Mouse (Mus musculus): ENCODE results near the gene Nav2. TPM values are rescaled to one million over a fixed set of nuclear protein-coding genes. Genes with fewer than 3 reads are reported as not detected.

The Nav2 gene
- polyA plus RNA-seq, 1 experiment = 28.3 TPM

- no peak for DNase-seq (ENCODE audit: low read depth)
- TF ChIP-seq POLR2A (IDR thresholded peaks at IDR 0.05; ENCODE audit: borderline replicate concordance, extremely low read depth, insufficient read depth, insufficient read length, poor library complexity, severe bottlenecking) (no peak), CTCF (IDR thresholded peaks at IDR 0.05; ENCODE audit: borderline replicate concordance, extremely low read depth, insufficient read depth, insufficient read length) (no peak)
Measured at GRCm38 (mm10) chr7:49415716-49416115, 507.2 kb downstream of the Nav2 start.

DNA sequence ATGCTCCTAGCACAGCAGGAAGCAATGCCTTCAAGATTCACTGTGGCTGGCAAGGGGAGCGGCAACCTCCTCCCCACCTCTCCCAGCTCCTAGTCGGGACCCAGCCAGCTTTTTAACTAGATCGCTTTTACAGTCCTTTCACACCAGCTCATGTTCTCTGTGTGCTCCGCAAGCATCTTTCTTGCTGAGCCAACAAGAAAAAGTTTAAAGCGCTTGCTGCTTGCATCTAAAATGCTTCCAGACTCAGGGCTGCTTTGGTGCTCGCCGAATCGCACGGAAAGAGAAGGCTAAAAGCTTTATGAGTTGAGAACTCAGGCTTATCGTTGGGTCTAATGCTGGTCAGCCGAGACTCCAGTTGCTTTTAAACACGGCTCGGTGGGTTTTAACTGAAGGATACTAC lies 510.3 kb downstream of the Nav2 start:
- TF ChIP-seq CTCF (IDR thresholded peaks at IDR 0.05; ENCODE audit: borderline replicate concordance, extremely low read depth, insufficient read depth, insufficient read length) (no peak), POLR2A (IDR thresholded peaks at IDR 0.05; ENCODE audit: borderline replicate concordance, extremely low read depth, insufficient read depth, insufficient read length, poor library complexity, severe bottlenecking) (no peak)
- no peak for DNase-seq (ENCODE audit: low read depth)

DNA sequence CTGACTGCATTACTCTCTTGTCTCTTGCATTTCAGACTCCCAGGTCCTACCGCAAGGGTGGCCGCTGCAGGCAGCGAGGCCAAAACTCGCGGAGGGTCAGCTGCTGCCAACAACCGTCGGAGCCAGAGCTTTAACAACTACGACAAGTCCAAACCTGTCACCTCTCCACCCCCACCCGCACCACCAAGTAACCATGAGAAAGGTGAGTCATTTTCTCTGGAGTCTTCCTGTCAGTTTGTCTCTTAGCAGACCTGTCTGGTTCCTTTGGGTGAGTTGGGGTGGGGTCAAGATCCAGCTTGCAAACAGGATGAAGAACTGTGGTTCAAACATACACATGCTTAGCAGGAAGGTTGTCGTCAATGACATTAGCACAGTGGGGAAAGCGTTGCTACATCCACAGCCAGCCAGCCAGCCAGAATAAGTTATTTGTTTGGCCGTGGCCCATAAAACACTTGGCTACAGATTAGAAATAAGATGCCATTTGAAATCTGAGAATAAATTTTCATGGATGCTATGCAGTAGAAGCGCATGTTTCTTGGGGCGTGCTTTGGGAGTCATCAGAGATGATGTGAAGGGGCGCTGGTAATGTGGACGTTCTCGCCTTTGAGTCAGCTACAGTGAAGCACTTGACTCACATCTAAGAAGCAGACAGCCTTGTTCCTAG lies 511.8 kb downstream of the Nav2 start:
- TF ChIP-seq CTCF (IDR thresholded peaks at IDR 0.05; ENCODE audit: borderline replicate concordance, extremely low read depth, insufficient read depth, insufficient read length) = no peak
- TF ChIP-seq POLR2A (IDR thresholded peaks at IDR 0.05; ENCODE audit: borderline replicate concordance, extremely low read depth, insufficient read depth, insufficient read length, poor library complexity, severe bottlenecking) = no peak
- no peak for DNase-seq (ENCODE audit: low read depth)

DNA sequence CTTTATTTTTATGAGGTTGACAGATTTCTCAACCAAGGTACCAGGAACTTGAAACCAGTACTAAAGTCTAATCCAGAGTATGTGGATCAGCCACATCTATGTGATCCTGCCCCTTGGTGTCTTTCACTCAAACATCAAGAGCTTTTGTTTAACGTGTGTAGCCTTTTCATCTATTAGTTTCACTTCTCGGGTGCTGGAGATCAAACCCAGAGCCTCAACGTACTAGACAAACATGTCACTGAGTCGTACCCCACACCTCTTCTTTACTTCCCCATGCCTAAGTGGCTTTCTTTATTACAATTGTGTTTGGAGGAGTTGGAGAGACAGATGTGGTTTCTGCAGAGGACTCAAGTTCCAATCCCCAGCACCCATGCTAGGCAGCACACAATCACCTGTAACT lies 512.7 kb downstream of the Nav2 start:
- no peak for TF ChIP-seq CTCF (IDR thresholded peaks at IDR 0.05; ENCODE audit: borderline replicate concordance, extremely low read depth, insufficient read depth, insufficient read length)
- TF ChIP-seq POLR2A (IDR thresholded peaks at IDR 0.05; ENCODE audit: borderline replicate concordance, extremely low read depth, insufficient read depth, insufficient read length, poor library complexity, severe bottlenecking) = no peak
- DNase-seq (ENCODE audit: low read depth) = no peak

DNA sequence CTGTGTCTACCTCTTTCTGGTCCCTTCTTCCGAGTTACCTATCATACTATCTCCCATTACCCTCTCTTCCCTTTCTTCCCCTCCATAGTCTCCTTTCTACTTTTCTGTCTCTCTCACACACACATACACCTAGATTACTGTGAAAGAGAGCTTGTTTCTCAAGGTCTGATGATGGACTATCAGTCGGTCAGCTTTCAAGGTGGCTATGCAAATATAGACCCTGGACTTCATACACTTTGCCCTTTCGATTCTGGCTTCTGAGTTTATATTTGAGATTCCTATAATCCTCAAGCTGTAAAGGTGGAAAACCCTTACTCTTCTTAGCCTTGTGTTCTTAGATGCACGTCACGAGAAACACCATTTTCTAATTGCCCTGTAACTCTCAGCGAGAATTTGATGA lies 515.4 kb downstream of the Nav2 start:
- TF ChIP-seq CTCF (IDR thresholded peaks at IDR 0.05; ENCODE audit: borderline replicate concordance, extremely low read depth, insufficient read depth, insufficient read length) (no peak), POLR2A (IDR thresholded peaks at IDR 0.05; ENCODE audit: borderline replicate concordance, extremely low read depth, insufficient read depth, insufficient read length, poor library complexity, severe bottlenecking) (no peak)
- no peak for DNase-seq (ENCODE audit: low read depth)

GRCm38 (mm10) chr7:49426060-49426459 lies 517.5 kb downstream of the Nav2 start:
- peak; percentile 80 for DNase-seq (ENCODE audit: low read depth)
- peak; percentile 79; the same call in 1 of the 2 replicates for TF ChIP-seq CTCF (IDR thresholded peaks at IDR 0.05; ENCODE audit: borderline replicate concordance, extremely low read depth, insufficient read depth, insufficient read length)
- TF ChIP-seq POLR2A (IDR thresholded peaks at IDR 0.05; ENCODE audit: borderline replicate concordance, extremely low read depth, insufficient read depth, insufficient read length, poor library complexity, severe bottlenecking) = no peak

GRCm38 (mm10) chr7:49427843-49428242 lies 519.3 kb downstream of the Nav2 start:
- DNase-seq (ENCODE audit: low read depth) = peak; percentile 51
- peak; percentile 60; the same call in 1 of the 2 replicates for TF ChIP-seq CTCF (IDR thresholded peaks at IDR 0.05; ENCODE audit: borderline replicate concordance, extremely low read depth, insufficient read depth, insufficient read length)
- no peak for TF ChIP-seq POLR2A (IDR thresholded peaks at IDR 0.05; ENCODE audit: borderline replicate concordance, extremely low read depth, insufficient read depth, insufficient read length, poor library complexity, severe bottlenecking)

DNA sequence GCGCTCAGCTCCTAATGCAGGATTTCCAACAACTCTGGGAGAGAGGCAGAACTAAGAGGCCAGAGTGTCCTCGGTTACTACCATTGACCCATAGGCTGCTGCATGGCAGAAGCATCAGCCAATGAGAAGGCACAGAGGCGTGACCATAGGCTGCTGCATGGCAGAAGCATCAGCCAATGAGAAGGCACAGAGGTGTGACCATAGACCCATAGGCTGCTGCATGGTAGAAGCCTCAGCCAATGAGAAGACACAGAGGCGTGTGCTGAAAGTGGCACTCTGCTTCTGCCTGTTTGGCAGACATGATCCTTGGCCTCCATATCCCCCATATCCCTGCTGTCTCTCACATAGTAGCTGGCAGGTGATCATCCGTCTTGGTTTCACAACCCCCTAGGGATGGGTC lies 520.4 kb downstream of the Nav2 start:
- TF ChIP-seq CTCF (IDR thresholded peaks at IDR 0.05; ENCODE audit: borderline replicate concordance, extremely low read depth, insufficient read depth, insufficient read length) (no peak), POLR2A (IDR thresholded peaks at IDR 0.05; ENCODE audit: borderline replicate concordance, extremely low read depth, insufficient read depth, insufficient read length, poor library complexity, severe bottlenecking) (no peak)
- DNase-seq (ENCODE audit: low read depth) = peak; percentile 69

GRCm38 (mm10) chr7:49430808-49431207 lies 522.3 kb downstream of the Nav2 start:
- no peak for DNase-seq (ENCODE audit: low read depth)
- TF ChIP-seq POLR2A (IDR thresholded peaks at IDR 0.05; ENCODE audit: borderline replicate concordance, extremely low read depth, insufficient read depth, insufficient read length, poor library complexity, severe bottlenecking) (no peak), CTCF (IDR thresholded peaks at IDR 0.05; ENCODE audit: borderline replicate concordance, extremely low read depth, insufficient read depth, insufficient read length) (no peak)

DNA sequence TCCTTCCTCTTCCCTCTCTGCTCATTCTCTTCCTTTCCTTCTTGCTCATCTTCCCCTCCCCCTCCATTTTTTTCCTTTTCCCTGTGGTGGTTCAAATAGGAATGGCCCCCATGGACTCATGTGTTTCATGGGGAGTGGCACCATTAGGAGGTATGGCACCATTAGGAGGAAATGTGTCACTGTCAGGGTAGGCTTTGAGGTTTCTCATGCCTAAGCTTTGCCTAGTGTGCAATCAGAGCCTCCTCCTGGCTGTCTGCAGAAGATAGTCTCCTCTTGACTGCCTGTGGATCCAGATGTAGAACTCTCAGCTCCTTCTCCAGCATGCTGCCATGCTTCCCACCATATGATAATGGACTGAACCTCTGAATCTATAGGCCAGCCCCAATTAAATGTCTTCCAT lies 525.4 kb downstream of the Nav2 start:
- no peak for DNase-seq (ENCODE audit: low read depth)
- no peak for TF ChIP-seq POLR2A (IDR thresholded peaks at IDR 0.05; ENCODE audit: borderline replicate concordance, extremely low read depth, insufficient read depth, insufficient read length, poor library complexity, severe bottlenecking)
- TF ChIP-seq CTCF (IDR thresholded peaks at IDR 0.05; ENCODE audit: borderline replicate concordance, extremely low read depth, insufficient read depth, insufficient read length) = no peak

GRCm38 (mm10) chr7:49436492-49436891 lies 528.0 kb downstream of the Nav2 start:
- TF ChIP-seq CTCF (IDR thresholded peaks at IDR 0.05; ENCODE audit: borderline replicate concordance, extremely low read depth, insufficient read depth, insufficient read length) (no peak), POLR2A (IDR thresholded peaks at IDR 0.05; ENCODE audit: borderline replicate concordance, extremely low read depth, insufficient read depth, insufficient read length, poor library complexity, severe bottlenecking) (no peak)
- DNase-seq (ENCODE audit: low read depth) = no peak

DNA sequence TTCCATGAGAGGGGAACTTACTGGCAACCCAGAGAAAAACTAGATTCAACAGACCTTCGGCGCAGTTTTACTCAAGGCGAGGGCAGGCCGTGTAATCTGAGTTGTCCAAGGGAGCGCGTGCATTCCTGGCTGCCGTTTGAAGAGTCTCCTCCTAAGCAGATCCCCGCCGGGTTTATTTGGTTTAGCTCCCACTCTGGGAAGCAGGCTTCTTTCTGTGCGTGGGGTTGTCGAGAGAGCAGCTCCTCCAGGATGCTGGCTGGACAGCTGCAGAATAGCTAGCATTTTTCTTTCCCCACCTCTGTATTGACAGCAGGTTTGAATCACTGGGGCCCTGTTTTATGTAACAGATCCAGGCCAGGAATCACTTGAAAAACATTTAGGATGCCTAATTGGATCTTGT lies 529.4 kb downstream of the Nav2 start:
- DNase-seq (ENCODE audit: low read depth) = peak; percentile 62
- TF ChIP-seq CTCF (IDR thresholded peaks at IDR 0.05; ENCODE audit: borderline replicate concordance, extremely low read depth, insufficient read depth, insufficient read length) (no peak), POLR2A (IDR thresholded peaks at IDR 0.05; ENCODE audit: borderline replicate concordance, extremely low read depth, insufficient read depth, insufficient read length, poor library complexity, severe bottlenecking) (no peak)
